ENCODE assay signal across 23 mouse cellular contexts in the genomic region with DNA sequence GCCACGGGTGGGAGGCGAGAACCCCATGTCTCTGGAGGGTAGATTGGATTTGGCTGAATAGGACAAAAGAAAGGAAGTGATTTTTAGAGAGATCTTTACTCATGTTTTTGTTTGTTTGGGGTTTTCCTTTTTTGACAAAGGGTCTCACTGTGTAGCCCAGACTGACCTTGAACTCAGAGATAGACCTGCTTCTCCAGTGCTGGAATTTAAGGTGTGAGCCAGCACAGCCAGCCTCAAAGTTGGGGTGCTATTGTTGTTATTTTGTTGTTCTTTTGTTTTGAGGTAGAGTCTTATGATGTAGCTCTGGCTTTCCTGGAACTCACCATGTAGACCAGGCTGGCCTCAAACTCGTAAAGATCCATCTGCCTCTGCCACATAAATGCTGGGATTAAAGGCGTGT. TPM values are rescaled to one million over a fixed set of nuclear protein-coding genes. Genes with fewer than 3 reads are reported as not detected.
DNase-seq lines count a peak whose midpoint lies in the region.
"Had no signal": no experiment of that assay in that cellular context is flagged by ENCODE, and none has a peak within 500 bp of the region (broad histone marks: within the 10 kb centered on the region; RNA-seq: fewer than 3 reads in every experiment).

No protein-coding gene starts in this region.

- no peaks in the 10 kb centered on the region for H3K4me1 ChIP-seq in heart, embryonic 10.5 days

- no peak overlapping the region for H3K4me3 ChIP-seq in heart, embryonic 10.5 days

- 93% methylated on average over 4 of the region's 4 CpGs for WGBS in heart, embryonic 10.5 days

- H3K27me3 ChIP-seq in heart, embryonic 10.5 days (ENCODE audit: insufficient read depth, poor library complexity, severe bottlenecking), result no peaks in the 10 kb centered on the region
- H3K27me3 ChIP-seq: CH12.LX, Patski had no signal

- peaks cover 72% of the 10 kb centered on the region for H3K36me3 ChIP-seq in heart, embryonic 10.5 days

- no peaks in the 10 kb centered on the region for H3K9me3 ChIP-seq in heart, embryonic 10.5 days
- H3K9me3 ChIP-seq: G1E had no signal

- H3K27ac ChIP-seq in heart, embryonic 10.5 days, result no peak overlapping the region

- peak; percentile 92 for DNase-seq in R1 (ENCODE audit: low read depth, low spot score)
- peak; percentile 67 for DNase-seq in ZHBTc4 (ENCODE audit: low read depth, low spot score)
- DNase-seq in cerebellum, adult 18-20 months, result no peak
- DNase-seq in heart, embryonic 10.5 days (ENCODE audit: low spot score), result no peak
- DNase-seq: adrenal gland, adult 2 months; adrenal gland, adult 8-10 months; adrenal gland, postnatal 10 days; adrenal gland, postnatal 14 days; adrenal gland, postnatal 25 days; adrenal gland, postnatal 36 days; B cell, adult 2 months; cerebellum, adult 11 months; cerebellum, adult 11-12 months; cerebellum, adult 2 months; cerebellum, adult 8-10 months; cerebellum, adult 9-10 months had no signal

RNA-seq across cellular contexts. Expression of a gene that starts 14.2 kb away (rescaled TPM):
- 6.5 and 7.4 TPM in 2 replicates for polyA plus RNA-seq in heart, embryonic 10.5 days (2016; fragmentation: Nextera tagmentation; extraction: Ambion mirVana)

RNA-seq across cellular contexts. Expression of a gene that starts 18.0 kb away (rescaled TPM):
- polyA plus RNA-seq in heart, embryonic 10.5 days (2016; fragmentation: Nextera tagmentation; extraction: Ambion mirVana), result 27.3 and 34.6 TPM in 2 replicates

RNA-seq across cellular contexts. Expression of a gene that starts 27.1 kb away (rescaled TPM):
- polyA plus RNA-seq in heart, embryonic 10.5 days (2016; fragmentation: Nextera tagmentation; extraction: Ambion mirVana), result 0.54 TPM in 1 of 2 replicates, not detected in the other
- polyA plus RNA-seq: activated CD4-positive, CD25-positive, alpha-beta regulatory T cell, adult 4 months; adrenal gland, adult 2 months; brain, embryonic 14.5 days; C2C12; CD4-positive, CD25-positive, alpha-beta regulatory T cell, adult 4 months; cerebellum, adult 2 months; Patski had no signal

RNA-seq across cellular contexts. Expression of a gene that starts 37.5 kb away (rescaled TPM):
- polyA plus RNA-seq in heart, embryonic 10.5 days (2016; fragmentation: Nextera tagmentation; extraction: Ambion mirVana), result 31.2 and 36.7 TPM in 2 replicates

RNA-seq across cellular contexts. Expression of a gene that starts 37.6 kb away (rescaled TPM):
- 44.9 and 58.4 TPM in 2 replicates for polyA plus RNA-seq in heart, embryonic 10.5 days (2016; fragmentation: Nextera tagmentation; extraction: Ambion mirVana)

Comparison
In these comparisons a context has a peak if more than half of its experiments do, and no peak if none do; other contexts are left out.
1. DNase-seq: peak in R1 (single experiment) and ZHBTc4 (single experiment); none in cerebellum, adult 18-20 months (0 of 2) and heart, embryonic 10.5 days (single experiment).